Mouse (Mus musculus) neural tube, embryonic 12.5 days (tissue): Measurements from ENCODE around the gene Pigq. TPM values are rescaled to one million over a fixed set of nuclear protein-coding genes. Genes with fewer than 3 reads are reported as not detected.

Experiments
- ATAC-seq: fragments of 200-750 bp; cut with Nextera tagmentation; 2 replicates; pipeline ENCODE4 v1.8.0; 2017; ENCODE audit warnings: low read depth, mild to moderate bottlenecking, moderate TSS enrichment, moderate library complexity; ENCODE audit not compliant: low FRiP score
- H3K27ac ChIP-seq: fragments of 300-500 bp; sonication (generic); 2 replicates; pipeline ENCODE4 v1.5.1; 2016
- H3K27me3 ChIP-seq: fragments of 300-500 bp; sonication (generic); replicated peaks from 2 replicates; pipeline ENCODE4 v1.6.1; 2016; ENCODE audit warnings: mild to moderate bottlenecking
- H3K36me3 ChIP-seq: fragments of 300-500 bp; sonication (generic); 2 replicates; pipeline ENCODE4 v1.6.1; 2016; ENCODE audit warnings: mild to moderate bottlenecking
- H3K4me1 ChIP-seq: fragments of 300-500 bp; sonication (generic); 2 replicates; pipeline ENCODE4 v1.6.1; 2016
- H3K4me2 ChIP-seq: fragments of 300-500 bp; sonication (generic); replicated peaks from 2 replicates; pipeline ENCODE4 v1.6.1; 2016; ENCODE audit warnings: mild to moderate bottlenecking
- H3K4me3 ChIP-seq: fragments of 300-500 bp; sonication (generic); 2 replicates; pipeline ENCODE4 v1.5.1; 2016
- H3K9ac ChIP-seq: fragments of 300-500 bp; sonication (generic); 2 replicates; pipeline ENCODE4 v1.6.1; 2016; ENCODE audit warnings: mild to moderate bottlenecking
- H3K9me3 ChIP-seq: fragments of 300-500 bp; sonication (generic); 2 replicates; pipeline ENCODE4 v1.6.1; 2016; ENCODE audit warnings: mild to moderate bottlenecking
- WGBS: fragments of 180-500 bp; shearing (Covaris S2); methylation state at CpG from one replicate; pipeline ENCODE4 v1.1.7; 2016; 5-methylcytosine and 5-hydroxymethylcytosine counted together
- polyA plus RNA-seq: library from polyadenylated mRNA; unstranded; fragments of >200 nt; fragmentation: Nextera tagmentation; extraction: Ambion mirVana; gene quantifications from 2 replicates; pipeline ENCODE4 v1.2.1, GENCODE M21; 2016

Gene Pigq
- polyA plus RNA-seq, 1 experiment from 2014 or later = 57.3 TPM

- H3K27ac ChIP-seq = no peak overlapping the region
- peak overlapping the region; percentile 96; the same call in 1 of the 2 replicates for H3K4me2 ChIP-seq
- H3K9ac ChIP-seq = no peak overlapping the region
- WGBS = 96% methylated on average over 3 of the region's 3 CpGs
- H3K27me3 ChIP-seq = no peaks in the 10 kb centered on the region
- peaks cover 27% of the 10 kb centered on the region for H3K36me3 ChIP-seq
- no peak for ATAC-seq
- H3K9me3 ChIP-seq = no peaks in the 10 kb centered on the region
- H3K4me1 ChIP-seq = peaks cover 36% of the 10 kb centered on the region
- H3K4me3 ChIP-seq = no peak overlapping the region
These were observed 67.7 kb downstream of the Pigq start for GRCm38 (mm10) chr17:25877025-25877424.

Other genes with a start within 250 kb of the Pigq start
- 1.6 and 2.1 TPM in 2 replicates for gene Gng13, start 227.8 kb downstream of the Pigq start, polyA plus RNA-seq
- gene Chtf18, start 217.5 kb downstream of the Pigq start, polyA plus RNA-seq = 24.9 and 25.6 TPM in 2 replicates
- 20.5 and 22.1 TPM in 2 replicates for gene Rpusd1, start 217.3 kb downstream of the Pigq start, polyA plus RNA-seq
- gene Mslnl, start 208.9 kb downstream of the Pigq start, polyA plus RNA-seq = not detected in 2 replicates
- 0.27 and 0.38 TPM in 2 replicates for gene Msln, start 190.6 kb downstream of the Pigq start, polyA plus RNA-seq
- gene Narfl, start 171.2 kb downstream of the Pigq start, polyA plus RNA-seq = 25.5 and 29.2 TPM in 2 replicates
- gene Haghl, start 159.3 kb downstream of the Pigq start, polyA plus RNA-seq = 102 and 103 TPM in 2 replicates
- 0.33 and 0.57 TPM in 2 replicates for gene Ccdc78, start 158.4 kb downstream of the Pigq start, polyA plus RNA-seq
- 75.3 and 84.6 TPM in 2 replicates for gene Fam173a, start 152.0 kb downstream of the Pigq start, polyA plus RNA-seq
- gene AC134908.4, start 149.3 kb downstream of the Pigq start, polyA plus RNA-seq = 1.0 and 1.9 TPM in 2 replicates
- gene Metrn, start 147.8 kb downstream of the Pigq start, polyA plus RNA-seq = 80.7 and 92.0 TPM in 2 replicates
- gene Fbxl16, start 135.9 kb downstream of the Pigq start, polyA plus RNA-seq = 25.8 and 27.0 TPM in 2 replicates
- 27.6 and 28.6 TPM in 2 replicates for gene Wdr24, start 121.3 kb downstream of the Pigq start, polyA plus RNA-seq
- gene Jmjd8, start 116.1 kb downstream of the Pigq start, polyA plus RNA-seq = 67.7 and 72.6 TPM in 2 replicates
- 293 and 301 TPM in 2 replicates for gene Stub1, start 111.5 kb downstream of the Pigq start, polyA plus RNA-seq
- gene Rhbdl1, start 107.6 kb downstream of the Pigq start, polyA plus RNA-seq = 8.1 and 8.6 TPM in 2 replicates
- 3.9 and 4.8 TPM in 2 replicates for gene Gm20683, start 103.2 kb downstream of the Pigq start, polyA plus RNA-seq
- 18.4 and 20.1 TPM in 2 replicates for gene Rhot2, start 100.1 kb downstream of the Pigq start, polyA plus RNA-seq
- gene Wdr90, start 83.4 kb downstream of the Pigq start, polyA plus RNA-seq = 23.6 and 24.9 TPM in 2 replicates
- 6.8 and 7.2 TPM in 2 replicates for gene Mcrip2, start 76.2 kb downstream of the Pigq start, polyA plus RNA-seq
- 52.0 and 56.9 TPM in 2 replicates for gene Mettl26, start 69.9 kb downstream of the Pigq start, polyA plus RNA-seq
- gene Wfikkn1, start 64.1 kb downstream of the Pigq start, polyA plus RNA-seq = 0.63 and 0.86 TPM in 2 replicates
- 47.7 and 49.3 TPM in 2 replicates for gene Rab40c, start 25.2 kb downstream of the Pigq start, polyA plus RNA-seq
- 0.11 and 0.14 TPM in 2 replicates for gene Nhlrc4, start within 50 bp of the Pigq start, polyA plus RNA-seq
- 0.08 TPM in 2 replicates for gene A930017K11Rik, start 7.6 kb upstream of the Pigq start, polyA plus RNA-seq
- 28.2 and 31.5 TPM in 2 replicates for gene Capn15, start 40.9 kb upstream of the Pigq start, polyA plus RNA-seq
- gene Rab11fip3, start 124.6 kb upstream of the Pigq start, polyA plus RNA-seq = 33.8 and 36.7 TPM in 2 replicates
- 28.6 and 30.1 TPM in 2 replicates for gene Decr2, start 145.4 kb upstream of the Pigq start, polyA plus RNA-seq
- 50.8 and 54.4 TPM in 2 replicates for gene Nme4, start 150.7 kb upstream of the Pigq start, polyA plus RNA-seq
- 2.3 and 2.4 TPM in 2 replicates for gene Tmem8, start 168.4 kb upstream of the Pigq start, polyA plus RNA-seq
- gene Mrpl28, start 178.6 kb upstream of the Pigq start, polyA plus RNA-seq = 190 and 200 TPM in 2 replicates
- 22.6 and 23.4 TPM in 2 replicates for gene Axin1, start 193.8 kb upstream of the Pigq start, polyA plus RNA-seq